Mouse (Mus musculus) layer of hippocampus, adult 2 months (tissue): Measurements from ENCODE around the gene Ranbp1. TPM values are rescaled to one million over a fixed set of nuclear protein-coding genes. Genes with fewer than 3 reads are reported as not detected.
"Not testable (repeated sequence)": the region's sequence is repeated elsewhere in the genome, so short reads cannot be mapped to it uniquely, and the experiment has no call there.

Experiments used
- DNase-seq, 2 experiments: peaks; one replicate each; pipeline ENCODE4 v3.0.0; 2022; ENCODE audit warnings: low spot score in 2 of 2
- H3K27ac ChIP-seq: fragments of 200-600 bp; 2 replicates; pipeline ENCODE4 v1.8.1; 2022
- H3K4me3 ChIP-seq: fragments of 200-600 bp; 2 replicates; pipeline ENCODE4 v1.8.1; 2022; ENCODE audit warnings: mild to moderate bottlenecking
- CTCF ChIP-seq: fragments of 200-600 bp; conservative IDR thresholded peaks from 2 replicates; pipeline ENCODE4 v1.8.1; 2022; ENCODE audit warnings: antibody characterized with exemption, mild to moderate bottlenecking, moderate library complexity
- total RNA-seq, 2 experiments: library from RNA; stranded (reverse); gene quantifications; 2 replicates each; pipeline ENCODE4 v1.2.3; 2021

Gene Ranbp1
- total RNA-seq, 2 experiments from 2014 or later, result 93.6 to 98.0 TPM

GRCm38 (mm10) chr16:18213689-18214088 is 34.8 kb downstream of the Ranbp1 start:
- no peak for TF ChIP-seq CTCF
- Histone ChIP-seq H3K4me3 (peak overlapping the region; percentile 26), H3K27ac (peak overlapping the region; percentile 91)

GRCm38 (mm10) chr16:18211417-18212171 is 36.9 kb downstream of the Ranbp1 start:
- TF ChIP-seq CTCF, result peak; percentile 100
- DNase-seq, result peak; percentile 85 to 94
- H3K4me3 ChIP-seq, result no peak overlapping the region
- H3K27ac ChIP-seq, result peak overlapping the region; percentile 69; the same call in 1 of the 2 replicates

More at GRCm38 (mm10) chr16:18213689-18214088, 34.8 kb downstream of the Ranbp1 start:
- DNase-seq, result peak; percentile 66 to 78

GRCm38 (mm10) chr16:18210701-18211416 is 37.7 kb downstream of the Ranbp1 start:
- DNase-seq, result peak; percentile 72 to 85
- peak overlapping the region; percentile 69; the same call in 1 of the 2 replicates for H3K27ac ChIP-seq

GRCm38 (mm10) chr16:18203430-18204091 is 45.0 kb downstream of the Ranbp1 start:
- no peak for DNase-seq
- Histone ChIP-seq H3K4me3 (no peak overlapping the region), H3K27ac (no peak overlapping the region)
- no peak for TF ChIP-seq CTCF

More at GRCm38 (mm10) chr16:18210701-18211416, 37.7 kb downstream of the Ranbp1 start:
- TF ChIP-seq CTCF, result peak; percentile 90
- H3K4me3 ChIP-seq, result no peak overlapping the region

DNA sequence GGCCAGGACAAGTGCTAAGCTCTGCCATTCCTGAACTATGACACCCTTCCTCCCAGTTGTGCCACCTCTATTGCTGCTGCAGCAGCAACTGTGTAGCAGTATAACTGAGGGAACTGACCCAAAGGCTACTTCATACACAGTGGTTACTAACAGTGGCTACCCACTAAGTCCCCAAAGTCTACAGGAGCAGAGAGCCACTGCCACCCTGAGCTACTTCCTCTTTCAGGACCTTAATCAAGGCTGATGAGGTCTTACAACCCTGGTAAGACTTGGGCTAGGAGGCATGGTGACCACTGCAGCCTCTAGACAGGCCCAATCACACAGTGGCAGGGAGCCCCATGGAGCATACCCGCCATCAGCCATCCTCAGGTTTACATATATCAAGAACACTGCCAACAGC is 46.5 kb downstream of the Ranbp1 start:
- Histone ChIP-seq H3K27ac (no peak overlapping the region), H3K4me3 (no peak overlapping the region)
- no peak for TF ChIP-seq CTCF
- no peak for DNase-seq

- no peak for DNase-seq
- no peak for TF ChIP-seq CTCF
- no peak overlapping the region for H3K27ac ChIP-seq
Measured at GRCm38 (mm10) chr16:18201620-18202019, 46.9 kb downstream of the Ranbp1 start.

GRCm38 (mm10) chr16:18200062-18200461 is 48.5 kb downstream of the Ranbp1 start:
- H3K4me3 ChIP-seq, result no peak overlapping the region
- no peak overlapping the region for H3K27ac ChIP-seq
- no peak for DNase-seq
- TF ChIP-seq CTCF, result no peak

More at GRCm38 (mm10) chr16:18201620-18202019, 46.9 kb downstream of the Ranbp1 start:
- no peak overlapping the region for H3K4me3 ChIP-seq

DNA sequence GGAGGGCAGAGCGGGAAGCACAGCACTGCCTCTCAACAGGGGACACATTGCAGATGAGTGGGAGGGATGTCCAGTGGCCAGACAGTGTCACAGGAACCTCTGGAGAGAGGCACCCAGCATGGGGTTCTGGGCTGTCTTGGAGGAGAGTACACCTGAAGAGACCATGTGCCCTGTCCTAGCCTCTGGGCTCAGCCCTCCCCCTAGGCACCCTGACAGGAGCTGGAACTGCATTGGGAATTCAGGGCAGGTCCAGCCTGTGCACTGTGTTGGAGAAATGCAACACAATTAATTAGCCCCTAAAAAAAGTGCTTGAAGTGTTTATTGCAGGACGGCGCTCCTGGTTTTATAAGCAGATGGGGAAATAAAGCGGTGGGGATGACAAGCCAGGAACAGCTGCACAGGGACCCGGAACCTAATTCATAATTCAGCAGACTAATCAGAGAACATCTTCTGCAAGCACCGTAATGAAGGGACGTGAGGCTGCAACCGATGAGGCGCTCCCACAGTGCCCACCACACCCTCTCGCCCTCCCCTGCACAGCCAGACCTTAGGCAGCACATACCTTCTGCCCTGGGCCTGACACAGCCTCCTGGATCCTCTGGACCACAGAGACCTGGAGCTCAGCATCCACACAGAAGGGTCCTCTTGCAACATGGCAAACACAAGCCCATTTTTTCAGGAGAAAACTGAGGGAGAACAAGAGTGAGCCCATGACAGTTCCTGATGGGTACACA is 50.0 kb downstream of the Ranbp1 start:
- no peak overlapping the region for H3K27ac ChIP-seq
- no peak for TF ChIP-seq CTCF
- DNase-seq, result no peak
- no peak overlapping the region for H3K4me3 ChIP-seq

DNA sequence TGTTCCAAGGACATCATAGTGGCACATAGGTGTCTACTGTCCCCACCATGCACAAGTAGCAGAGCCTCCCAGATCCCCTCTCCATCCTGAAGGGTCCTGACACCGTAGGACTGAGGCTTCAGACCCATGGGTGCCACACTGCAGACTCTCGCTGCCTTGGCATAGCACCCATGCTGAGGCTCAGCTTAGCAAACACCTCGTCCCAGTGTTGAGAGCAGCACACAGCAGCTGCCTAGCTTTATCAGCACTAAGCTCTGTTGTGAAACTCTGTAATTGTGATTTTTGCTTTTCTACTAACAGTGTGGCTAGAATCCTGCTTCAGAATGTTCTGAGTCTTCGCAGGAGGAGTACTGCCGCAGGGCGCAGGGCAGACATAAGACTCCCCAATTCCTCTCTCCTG is 50.7 kb downstream of the Ranbp1 start:
- no peak for TF ChIP-seq CTCF
- H3K27ac ChIP-seq, result no peak overlapping the region
- no peak for DNase-seq

GRCm38 (mm10) chr16:18195561-18195960 is 53.0 kb downstream of the Ranbp1 start:
- not testable (repeated sequence) for DNase-seq, H3K4me3 ChIP-seq
- H3K27ac ChIP-seq, result peak overlapping the region; percentile 82; the same call in 1 of the 2 replicates

More for the DNA sequence above, 50.7 kb downstream of the Ranbp1 start:
- no peak overlapping the region for H3K4me3 ChIP-seq

DNA sequence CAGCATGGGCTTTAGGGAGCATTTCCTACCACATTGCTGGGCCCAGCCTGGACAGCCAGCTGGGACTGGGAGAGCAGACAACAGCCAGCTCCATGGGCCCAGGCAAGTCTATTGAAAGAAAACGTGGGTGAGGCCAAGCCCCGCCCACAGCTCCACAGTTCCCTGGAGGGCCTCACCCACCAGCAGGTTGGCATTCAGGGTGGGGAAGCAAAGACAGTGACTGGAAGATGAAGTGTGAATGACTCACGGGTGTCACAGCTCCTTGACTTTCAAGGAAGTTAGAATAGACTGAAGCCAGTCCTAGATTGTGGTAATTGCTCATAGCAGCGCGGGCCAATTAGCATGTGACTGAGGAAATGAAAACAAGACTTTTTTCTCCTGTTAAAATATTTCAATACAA is 53.5 kb downstream of the Ranbp1 start:
- DNase-seq, result peak in 1 of 2 experiments; percentile 61
- no peak for TF ChIP-seq CTCF
- no peak overlapping the region for H3K4me3 ChIP-seq
- peak overlapping the region; percentile 82 for H3K27ac ChIP-seq
